Mouse (Mus musculus) CH12.LX (cell line): ENCODE data around the gene Cnpy1. TPM values are rescaled to one million over a fixed set of nuclear protein-coding genes. Genes with fewer than 3 reads are reported as not detected.

Experiments used
- DNase-seq: peaks from one replicate; pipeline ENCODE4 v3.0.0-alpha.2; 2013; ENCODE audit errors: extremely low read depth
- H3K27ac ChIP-seq: 2 replicates; pipeline ENCODE4 v1.5.1; 2012; ENCODE audit warnings: low read depth, mild to moderate bottlenecking, control low read depth, moderate library complexity; ENCODE audit not compliant: insufficient read depth
- H3K27me3 ChIP-seq: replicated peaks from 2 replicates; pipeline ENCODE3; 2012; ENCODE audit warnings: inconsistent platforms
- H3K36me3 ChIP-seq, 2 experiments: replicated peaks in 1 of 2; 2 replicates each; pipeline versions ENCODE3 to v1.6.1; 2012; ENCODE audit warnings: inconsistent platforms in 1 of 2, low read length in 1 of 2, mild to moderate bottlenecking in 1 of 2, mixed read lengths in 1 of 2, moderate library complexity in 1 of 2; ENCODE audit not compliant: control insufficient read depth in 1 of 2, insufficient read depth in 1 of 2
- H3K4me1 ChIP-seq, 2 experiments: 2 replicates each; pipeline ENCODE4 v1.6.1; 2012; ENCODE audit warnings: inconsistent platforms in 1 of 2, moderate library complexity in 1 of 2; ENCODE audit not compliant: insufficient read depth in 2 of 2, control insufficient read depth in 1 of 2
- H3K4me2 ChIP-seq: 2 replicates; pipeline ENCODE4 v1.6.1; 2012; ENCODE audit warnings: low read depth, mild to moderate bottlenecking, control low read depth; ENCODE audit not compliant: poor library complexity, insufficient read depth, severe bottlenecking
- H3K4me3 ChIP-seq, 3 experiments: fragments of 150-350 bp in 1 of 3; sonication (generic) in 1 of 3; replicated peaks in 1 of 3; 2 replicates each; pipeline versions ENCODE3 to v1.5.1; 2011 to 2012; ENCODE audit warnings: low read depth in 2 of 3, low read length in 2 of 3, mild to moderate bottlenecking in 2 of 3, moderate library complexity in 2 of 3, control low read depth in 1 of 3, improper control_type of control experiment in 1 of 3, inconsistent platforms in 1 of 3, mixed read lengths in 1 of 3; ENCODE audit not compliant: poor library complexity in 1 of 3
- H3K79me2 ChIP-seq: replicated peaks from 2 replicates; pipeline ENCODE4 v1.6.1; 2012; ENCODE audit warnings: mild to moderate bottlenecking, moderate library complexity; ENCODE audit not compliant: control insufficient read depth, poor library complexity, insufficient read depth, severe bottlenecking; ENCODE audit errors: extremely low read depth
- H3K9ac ChIP-seq: 2 replicates; pipeline ENCODE4 v1.6.1; 2012; ENCODE audit warnings: low read depth, mild to moderate bottlenecking, control low read depth, moderate library complexity; ENCODE audit not compliant: insufficient read depth
- H3K9me3 ChIP-seq: replicated peaks from 2 replicates; pipeline ENCODE3; 2012; ENCODE audit warnings: low read length, inconsistent platforms, mixed read lengths
- BHLHE40 ChIP-seq: IDR thresholded peaks from 2 replicates; pipeline ENCODE4 v1.6.1; 2011; ENCODE audit warnings: mild to moderate bottlenecking, low read depth, low read length, improper control_type of control experiment
- CHD2 ChIP-seq: IDR thresholded peaks from 2 replicates; pipeline ENCODE4 v1.6.1; 2011; ENCODE audit warnings: low read length, improper control_type of control experiment
- EP300 ChIP-seq: IDR thresholded peaks from 2 replicates; pipeline ENCODE4 v1.6.1; 2011; ENCODE audit warnings: low read length, improper control_type of control experiment
- HCFC1 ChIP-seq: IDR thresholded peaks from 2 replicates; pipeline ENCODE4 v1.6.1; 2012; ENCODE audit warnings: low read depth, mild to moderate bottlenecking, inconsistent platforms, low read length, improper control_type of control experiment
- IRF4 ChIP-seq: IDR thresholded peaks from 2 replicates; pipeline ENCODE4 v1.6.1; 2014; ENCODE audit warnings: low read depth, mild to moderate bottlenecking, inconsistent platforms, low read length, improper control_type of control experiment
- JUN ChIP-seq: IDR thresholded peaks from 2 replicates; pipeline ENCODE4 v1.6.1; 2011; ENCODE audit warnings: low read depth, mild to moderate bottlenecking, low read length, improper control_type of control experiment, moderate library complexity; ENCODE audit not compliant: insufficient read depth
- JUND ChIP-seq: conservative IDR thresholded peaks from 2 replicates; pipeline ENCODE4 v1.6.1; 2011; ENCODE audit warnings: low read depth, low read length, improper control_type of control experiment
- MAFK ChIP-seq: IDR thresholded peaks from 2 replicates; pipeline ENCODE4 v1.6.1; 2011; ENCODE audit warnings: low read length, improper control_type of control experiment; ENCODE audit not compliant: insufficient replicate concordance
- MEF2A ChIP-seq: IDR thresholded peaks from 2 replicates; pipeline ENCODE4 v1.6.1; 2014; ENCODE audit warnings: low read depth, mild to moderate bottlenecking, inconsistent platforms, low read length, improper control_type of control experiment, borderline replicate concordance
- PAX5 ChIP-seq: IDR thresholded peaks from 2 replicates; pipeline ENCODE4 v1.6.1; 2012; ENCODE audit warnings: low read length, inconsistent platforms, mixed read lengths
- TCF12 ChIP-seq: IDR thresholded peaks from 2 replicates; pipeline ENCODE4 v1.6.1; 2014; ENCODE audit warnings: low read depth, mild to moderate bottlenecking, inconsistent platforms, low read length, improper control_type of control experiment
- UBTF ChIP-seq: IDR thresholded peaks from 2 replicates; pipeline ENCODE4 v1.6.1; 2012; ENCODE audit warnings: low read depth, mild to moderate bottlenecking, inconsistent platforms, low read length, improper control_type of control experiment, moderate library complexity
- USF1 ChIP-seq: IDR thresholded peaks from 2 replicates; pipeline ENCODE4 v1.6.1; 2014; ENCODE audit warnings: low read depth, mild to moderate bottlenecking, inconsistent platforms, low read length, improper control_type of control experiment
- ZNF384 ChIP-seq: IDR thresholded peaks from 2 replicates; pipeline ENCODE4 v1.6.1; 2012; ENCODE audit warnings: low read depth, low read length, improper control_type of control experiment, inconsistent platforms
- dilution Hi-C: fragments of 300-500 bp; cut with MboI; formaldehyde crosslinking; loops from 2 replicates; pipeline ENCODE4 v1.14.3; 2020; ENCODE audit warnings: low sequenced_read_pairs; ENCODE audit not compliant: extremely low pct_unique_long_range_greater_than_20kb, extremely low pct_ligation_motif_present
- in situ Hi-C: fragments of 300-500 bp; cut with MboI; formaldehyde crosslinking; loops from 3 replicates; pipeline ENCODE4 v1.14.3; 2019; ENCODE audit warnings: low sequenced_read_pairs, low pct_ligation_motif_present, low pct_unique_long_range_greater_than_20kb, mixed read lengths
- polyA plus RNA-seq: library from polyadenylated mRNA; unstranded; fragments of >175 nt; gene quantifications from 2 replicates; pipeline ENCODE4 v1.2.1, GENCODE M21; 2012; ENCODE audit warnings: low read depth; ENCODE audit not compliant: insufficient read length
- total RNA-seq, 2 experiments: library from RNA; depleted of rRNA; stranded (reverse); fragments of 300-350 nt in 1 of 2; fragments of >200 nt in 1 of 2; gene quantifications; 2 replicates each; pipeline ENCODE4 v1.2.3; 2012 to 2014

Cnpy1 gene
- total and polyA plus RNA-seq, 3 experiments, result 0.11 to 0.26 TPM; not detected in 1

DNA sequence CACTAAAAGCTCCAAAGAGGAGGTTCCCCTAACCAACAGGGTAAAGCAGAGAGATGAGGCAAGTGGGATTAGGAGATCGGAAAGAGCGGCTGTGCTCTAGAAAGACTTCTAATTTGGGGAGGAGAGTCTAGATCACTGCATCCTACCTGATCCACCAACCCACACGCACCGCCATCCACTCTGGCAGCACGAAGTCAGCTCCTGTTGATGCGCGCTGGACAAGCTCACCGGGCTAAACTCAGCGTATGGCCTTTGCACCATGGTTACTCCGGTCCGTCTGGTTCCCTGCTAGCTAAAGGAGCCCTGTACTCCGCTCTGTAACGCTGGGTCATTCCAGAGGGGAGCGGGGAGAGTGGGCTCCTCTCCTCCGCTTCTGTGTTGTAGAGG lies 86.5 kb downstream of the Cnpy1 start:
- Histone ChIP-seq H3K79me2 (no peaks in the 10 kb centered on the region), H3K27me3 (peaks cover 61% of the 10 kb centered on the region), H3K4me2 (no peak overlapping the region), H3K9ac (no peak overlapping the region)
- dilution Hi-C loops, result no loop called here
- TF ChIP-seq IRF4 (no peak), UBTF (no peak), USF1 (no peak), TCF12 (no peak), ZNF384 (no peak), EP300 (no peak), HCFC1 (no peak), BHLHE40 (no peak), CHD2 (no peak), JUN (no peak), MEF2A (no peak), MAFK (no peak), JUND (no peak)
- TF ChIP-seq, all 38 proteins: peak for 0
- Histone ChIP-seq H3K4me1 (no peaks in the 10 kb centered on the region), H3K36me3 (no peaks in the 10 kb centered on the region), H3K27ac (no peak overlapping the region), H3K4me3 (no peak overlapping the region), H3K9me3 (no peaks in the 10 kb centered on the region)
- no peak for DNase-seq
- in situ Hi-C loops, result no loop called here

DNA sequence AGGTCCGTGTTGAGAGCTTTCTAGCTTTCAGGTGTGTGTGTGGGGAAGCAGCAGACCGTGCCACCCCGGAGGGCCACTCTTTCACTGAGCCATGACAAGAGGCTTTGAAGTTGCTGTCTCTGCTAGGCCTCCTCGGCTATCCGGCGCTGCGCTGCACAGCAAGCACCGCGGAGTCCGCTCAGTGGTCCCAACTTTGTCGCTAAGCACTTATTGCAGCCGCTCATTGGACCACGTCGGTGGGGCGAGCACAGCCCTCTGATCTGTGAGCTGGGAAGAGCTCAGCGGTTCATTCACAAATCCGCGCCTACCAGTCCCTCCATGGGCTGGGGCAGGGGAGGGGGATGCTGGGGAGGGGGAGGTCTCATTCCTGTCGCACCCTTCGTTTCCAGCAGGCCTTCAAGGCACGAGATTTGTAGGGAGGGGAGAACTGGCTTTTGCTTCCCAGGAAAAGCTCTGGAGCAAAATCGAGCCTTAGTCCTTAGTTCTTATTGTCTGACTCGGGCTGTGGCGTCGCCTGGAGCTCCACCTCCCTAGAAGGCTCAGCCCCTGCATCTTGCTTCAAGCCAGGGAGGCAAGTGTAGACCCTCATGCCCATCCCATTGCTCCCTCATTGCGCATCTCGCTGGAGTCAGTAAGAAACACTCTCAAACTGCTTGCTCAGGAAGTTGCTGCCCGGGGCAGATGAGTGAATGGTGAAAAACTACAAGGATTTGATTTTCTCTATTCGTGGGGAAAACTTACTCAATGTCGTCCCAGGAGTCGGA lies 87.1 kb downstream of the Cnpy1 start:
- Histone ChIP-seq H3K79me2 (no peaks in the 10 kb centered on the region), H3K4me2 (no peak overlapping the region), H3K9ac (no peak overlapping the region), H3K27ac (no peak overlapping the region), H3K9me3 (no peaks in the 10 kb centered on the region), H3K4me1 (no peaks in the 10 kb centered on the region), H3K27me3 (peaks cover 61% of the 10 kb centered on the region), H3K36me3 (no peaks in the 10 kb centered on the region), H3K4me3 (no peak overlapping the region)
- no peak for DNase-seq
- dilution Hi-C loops, result no loop called here
- no peak for TF ChIP-seq PAX5
- TF ChIP-seq CHD2, result no peak
- in situ Hi-C loops, result no loop called here
